Mouse (Mus musculus) lung, postnatal 4 days (tissue): ENCODE measurements around the gene Ptpru.

Source experiments
- DNase-seq, 2 experiments: peaks; one replicate each; pipeline ENCODE4 v3.0.0; 2021

Gene Ptpru

GRCm38 (mm10) chr4:131837872-131838524, at the start of gene Ptpru:
Gene Ptpru, minus strand, starts transcription at chr4:131838288.
- peak; percentile 90 to 94 for DNase-seq

GRCm38 (mm10) chr4:131885376-131885775, 47.3 kb upstream of the Ptpru start:
- no peak for DNase-seq

- no peak for DNase-seq
Observed at GRCm38 (mm10) chr4:131883571-131883970, 45.5 kb upstream of the Ptpru start.

GRCm38 (mm10) chr4:131881306-131881705, 43.2 kb upstream of the Ptpru start:
- no peak for DNase-seq

GRCm38 (mm10) chr4:131879692-131880091, 41.6 kb upstream of the Ptpru start:
- no peak for DNase-seq

- DNase-seq = no peak
Observed at GRCm38 (mm10) chr4:131876836-131877235, 38.7 kb upstream of the Ptpru start.

- DNase-seq = no peak
Observed at GRCm38 (mm10) chr4:131875242-131875641, 37.2 kb upstream of the Ptpru start.

GRCm38 (mm10) chr4:131874567-131874966, 36.5 kb upstream of the Ptpru start:
- no peak for DNase-seq

- no peak for DNase-seq
Observed at GRCm38 (mm10) chr4:131874169-131874536, 36.1 kb upstream of the Ptpru start.

- peak; percentile 96 to 98 for DNase-seq
Observed at GRCm38 (mm10) chr4:131873293-131874168, 35.4 kb upstream of the Ptpru start, which contains the start of gene Srsf4. Gene Srsf4, plus strand, starts transcription at chr4:131873617.

- no peak for DNase-seq
Observed at GRCm38 (mm10) chr4:131872672-131873292, 34.7 kb upstream of the Ptpru start.

GRCm38 (mm10) chr4:131861341-131861739, 23.3 kb upstream of the Ptpru start:
- no peak for DNase-seq

GRCm38 (mm10) chr4:131860492-131861340, 22.6 kb upstream of the Ptpru start:
- peak; percentile 75 to 87 for DNase-seq

- DNase-seq = no peak
Observed at GRCm38 (mm10) chr4:131854950-131855349, 16.9 kb upstream of the Ptpru start.

- DNase-seq = peak; percentile 68 to 78
Observed at GRCm38 (mm10) chr4:131849986-131850638, 12.0 kb upstream of the Ptpru start.

- DNase-seq = no peak
Observed at GRCm38 (mm10) chr4:131848082-131848481, 10.0 kb upstream of the Ptpru start.

- no peak for DNase-seq
Observed at GRCm38 (mm10) chr4:131845991-131846778, 8.1 kb upstream of the Ptpru start.

- peak; percentile 93 to 95 for DNase-seq
Observed at GRCm38 (mm10) chr4:131843290-131843743, 5.2 kb upstream of the Ptpru start, which contains the start of gene Mecr. Gene Mecr, plus strand, starts transcription at chr4:131843470.

- DNase-seq = peak; percentile 65 to 71
Observed at GRCm38 (mm10) chr4:131836891-131837491, 1.1 kb downstream of the Ptpru start.

- peak; percentile 58 to 64 for DNase-seq
Observed at GRCm38 (mm10) chr4:131836351-131836881, 1.7 kb downstream of the Ptpru start.
